Mouse (Mus musculus) kidney, embryonic 15.5 days (tissue): ENCODE measurements at regions not wholly inside any gene's neighbourhood (a gene's known extent, or its start where the extent isn't known, plus 50 kb on each side); places are given as distances from the start of the nearest gene placed in this dataset.

Experiments
- ATAC-seq: fragments of 200-750 bp; cut with Nextera tagmentation; replicated peaks from 2 replicates; pipeline ENCODE4 v1.8.0; 2017; ENCODE audit warnings: moderate TSS enrichment; ENCODE audit not compliant: low FRiP score
- H3K27ac ChIP-seq: fragments of 300-500 bp; sonication (generic); 2 replicates; pipeline ENCODE4 v1.5.1; 2015; ENCODE audit warnings: mild to moderate bottlenecking, inconsistent platforms
- H3K27me3 ChIP-seq: fragments of 300-500 bp; sonication (generic); 2 replicates; pipeline ENCODE4 v1.6.1; 2015; ENCODE audit warnings: inconsistent platforms
- H3K36me3 ChIP-seq: fragments of 300-500 bp; sonication (generic); 2 replicates; pipeline ENCODE4 v1.6.1; 2015; ENCODE audit warnings: inconsistent platforms
- H3K4me1 ChIP-seq: fragments of 300-500 bp; sonication (generic); 2 replicates; pipeline ENCODE4 v1.6.1; 2015; ENCODE audit warnings: inconsistent platforms
- H3K4me2 ChIP-seq: fragments of 300-500 bp; sonication (generic); 2 replicates; pipeline ENCODE4 v1.6.1; 2015; ENCODE audit warnings: moderate library complexity, mild to moderate bottlenecking, inconsistent platforms
- H3K4me3 ChIP-seq: fragments of 300-500 bp; sonication (generic); replicated peaks from 2 replicates; pipeline ENCODE4 v1.5.1; 2015; ENCODE audit warnings: mild to moderate bottlenecking, inconsistent platforms
- H3K9ac ChIP-seq: fragments of 300-500 bp; sonication (generic); 2 replicates; pipeline ENCODE4 v1.6.1; 2015; ENCODE audit warnings: mild to moderate bottlenecking, inconsistent platforms
- H3K9me3 ChIP-seq: fragments of 300-500 bp; sonication (generic); replicated peaks from 2 replicates; pipeline ENCODE4 v1.6.1; 2016; ENCODE audit warnings: inconsistent platforms
- WGBS: fragments of 180-500 bp; shearing (Covaris S2); methylation state at CpG from one replicate; pipeline ENCODE4 v1.1.7; 2015; ENCODE audit warnings: mixed read lengths; 5-methylcytosine and 5-hydroxymethylcytosine counted together

DNA sequence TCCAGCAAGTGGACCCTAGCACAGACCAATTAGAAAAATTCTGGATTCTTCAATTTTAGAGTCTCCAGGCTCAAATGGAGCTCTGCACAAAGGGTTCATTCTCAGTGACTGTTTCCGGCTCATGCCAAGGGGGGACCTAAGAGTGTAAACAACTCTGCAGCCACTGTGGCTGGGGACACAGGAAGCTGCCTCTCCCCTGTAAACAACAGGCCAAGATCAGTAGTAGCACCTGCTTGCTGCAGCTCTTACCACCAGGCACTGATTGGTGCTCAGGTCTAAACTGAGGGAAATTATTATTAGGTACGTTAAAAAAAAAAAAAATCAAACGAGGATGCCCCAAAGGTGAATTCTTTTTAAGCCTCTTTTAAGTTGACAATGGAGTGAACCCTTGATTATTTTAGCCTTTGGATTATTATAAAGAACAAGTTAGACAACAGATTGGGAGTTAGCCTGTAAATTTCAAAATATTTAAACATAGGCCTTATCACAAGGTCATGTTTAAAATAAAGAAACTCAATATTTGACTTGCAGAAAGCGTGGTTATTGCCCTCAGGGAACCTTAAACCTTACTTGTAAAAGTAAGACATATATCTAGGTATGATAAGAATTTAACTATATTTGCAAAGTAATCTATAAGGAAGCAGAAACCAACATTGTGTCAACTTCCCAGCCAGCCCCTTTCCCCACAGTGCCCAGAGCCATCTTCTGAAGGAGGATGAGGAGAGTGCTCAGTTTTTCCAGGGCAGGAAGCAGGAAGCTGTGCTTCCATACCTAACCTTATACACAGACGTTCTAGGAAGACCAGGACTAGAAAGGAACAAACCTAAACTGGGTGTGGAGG, 104.2 kb upstream of the Fut8 start:
- no peak overlapping the region for H3K4me2 ChIP-seq
- 72% methylated on average over 5 of the region's 5 CpGs for WGBS
- H3K9ac ChIP-seq: no peak overlapping the region
- H3K4me3 ChIP-seq: no peak overlapping the region
- no peak overlapping the region for H3K27ac ChIP-seq
- no peaks in the 10 kb centered on the region for H3K27me3 ChIP-seq
- H3K4me1 ChIP-seq: peaks cover 4% of the 10 kb centered on the region; the same call in 1 of the 2 replicates
- H3K9me3 ChIP-seq: no peaks in the 10 kb centered on the region
- H3K36me3 ChIP-seq: no peaks in the 10 kb centered on the region
- no peak for ATAC-seq

DNA sequence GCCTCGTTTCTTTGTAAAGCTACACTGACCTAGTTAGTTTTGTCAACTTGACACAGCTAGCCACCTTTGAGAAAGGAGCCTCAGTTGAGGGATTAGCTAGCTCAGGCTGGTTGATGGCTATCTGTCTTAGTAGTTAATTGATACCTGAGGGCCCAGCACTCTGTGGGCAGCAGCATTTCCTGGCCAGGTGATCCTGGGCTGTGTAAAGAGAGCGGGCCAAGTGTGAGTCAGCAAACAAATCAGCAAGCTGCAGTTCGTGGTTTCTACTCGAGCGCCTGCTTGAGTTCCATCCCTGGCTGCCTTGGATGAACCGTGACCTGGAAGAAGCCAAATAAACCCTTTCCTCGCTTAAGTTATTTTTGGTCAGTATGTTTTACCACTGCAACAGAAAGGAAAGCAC, 106.6 kb upstream of the Fut8 start:
- WGBS: 53% methylated on average over 7 of the region's 7 CpGs
- H3K4me2 ChIP-seq: no peak overlapping the region
- H3K9me3 ChIP-seq: no peaks in the 10 kb centered on the region
- H3K27me3 ChIP-seq: no peaks in the 10 kb centered on the region
- ATAC-seq: no peak
- H3K27ac ChIP-seq: no peak overlapping the region
- H3K4me3 ChIP-seq: no peak overlapping the region
- peaks cover 4% of the 10 kb centered on the region; the same call in 1 of the 2 replicates for H3K4me1 ChIP-seq
- no peak overlapping the region for H3K9ac ChIP-seq
- no peaks in the 10 kb centered on the region for H3K36me3 ChIP-seq

DNA sequence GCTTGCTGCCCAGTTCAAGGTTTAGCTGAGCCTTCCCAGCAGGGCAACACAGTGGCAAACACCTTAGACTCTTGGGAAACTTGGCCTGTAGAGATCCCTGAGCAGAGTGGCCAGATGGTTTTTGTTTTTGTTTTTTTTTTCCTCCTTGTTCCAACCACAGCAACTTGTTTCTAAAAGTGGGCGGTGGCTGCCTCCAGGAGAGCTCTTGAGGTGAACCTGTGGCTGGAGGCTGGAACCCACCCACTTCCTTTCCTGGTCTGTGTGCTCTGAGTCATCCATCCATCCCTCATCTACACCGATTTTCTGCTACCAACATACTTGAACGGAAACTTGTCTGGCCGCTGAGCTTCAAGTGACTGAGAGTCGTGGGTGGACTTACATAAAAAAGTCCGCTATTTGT, 107.4 kb upstream of the Fut8 start:
- Histone ChIP-seq H3K27me3 (no peaks in the 10 kb centered on the region), H3K4me2 (no peak overlapping the region), H3K9ac (no peak overlapping the region), H3K36me3 (no peaks in the 10 kb centered on the region), H3K4me1 (peaks cover 4% of the 10 kb centered on the region; the same call in 1 of the 2 replicates), H3K27ac (no peak overlapping the region), H3K4me3 (no peak overlapping the region), H3K9me3 (no peaks in the 10 kb centered on the region)
- WGBS: 69% methylated on average over 6 of the region's 6 CpGs
- ATAC-seq: no peak

DNA sequence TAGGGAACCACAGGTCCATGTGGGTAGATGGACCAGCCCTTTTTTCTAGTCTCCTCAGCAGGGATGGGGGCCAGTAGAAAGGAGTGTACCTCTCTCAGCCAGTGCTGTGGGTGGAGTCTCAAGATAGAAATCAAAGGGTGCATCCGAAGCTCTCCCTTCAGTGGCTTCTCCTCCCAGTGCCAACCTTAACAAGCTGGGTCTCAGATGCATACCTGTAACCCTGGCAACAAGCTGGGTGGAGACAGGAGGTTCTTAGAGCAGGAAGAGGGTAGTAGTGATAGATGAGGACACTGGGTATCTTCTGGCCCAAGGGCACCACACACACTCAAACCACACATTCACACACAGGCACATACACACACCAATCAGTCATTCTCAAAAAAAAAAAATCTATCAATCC, 113.7 kb upstream of the Fut8 start:
- Histone ChIP-seq H3K27ac (no peak overlapping the region), H3K4me3 (no peak overlapping the region), H3K9me3 (no peaks in the 10 kb centered on the region), H3K27me3 (no peaks in the 10 kb centered on the region), H3K4me2 (no peak overlapping the region), H3K9ac (no peak overlapping the region), H3K4me1 (no peaks in the 10 kb centered on the region), H3K36me3 (no peaks in the 10 kb centered on the region)
- WGBS: 50% methylated on average over 1 of the region's 1 CpGs
- no peak for ATAC-seq

DNA sequence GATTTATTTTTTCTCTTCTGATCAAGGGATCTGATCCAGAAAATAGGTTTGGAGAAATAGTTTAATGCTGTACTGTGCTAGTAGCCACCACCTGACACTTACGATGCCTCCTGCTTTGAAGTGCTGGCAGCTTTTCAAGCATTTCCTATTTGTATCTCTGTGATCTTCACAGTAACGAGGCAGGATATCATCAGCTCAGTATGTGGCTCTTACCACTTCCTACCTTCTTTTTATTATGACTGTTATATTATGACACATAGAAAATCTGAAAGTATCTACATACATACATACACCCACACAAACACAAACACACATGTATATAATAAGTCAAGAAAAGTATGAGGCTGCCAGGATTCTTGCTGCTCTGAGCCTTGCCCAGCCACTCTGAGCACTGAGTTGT, 124.4 kb upstream of the Fut8 start:
- no peak overlapping the region for H3K9ac ChIP-seq
- H3K4me3 ChIP-seq: no peak overlapping the region
- no peak for ATAC-seq
- no peak overlapping the region for H3K4me2 ChIP-seq
- H3K36me3 ChIP-seq: no peaks in the 10 kb centered on the region
- WGBS: 68% methylated on average over 2 of the region's 2 CpGs
- H3K9me3 ChIP-seq: no peaks in the 10 kb centered on the region
- no peaks in the 10 kb centered on the region for H3K4me1 ChIP-seq
- H3K27me3 ChIP-seq: no peaks in the 10 kb centered on the region
- H3K27ac ChIP-seq: no peak overlapping the region

DNA sequence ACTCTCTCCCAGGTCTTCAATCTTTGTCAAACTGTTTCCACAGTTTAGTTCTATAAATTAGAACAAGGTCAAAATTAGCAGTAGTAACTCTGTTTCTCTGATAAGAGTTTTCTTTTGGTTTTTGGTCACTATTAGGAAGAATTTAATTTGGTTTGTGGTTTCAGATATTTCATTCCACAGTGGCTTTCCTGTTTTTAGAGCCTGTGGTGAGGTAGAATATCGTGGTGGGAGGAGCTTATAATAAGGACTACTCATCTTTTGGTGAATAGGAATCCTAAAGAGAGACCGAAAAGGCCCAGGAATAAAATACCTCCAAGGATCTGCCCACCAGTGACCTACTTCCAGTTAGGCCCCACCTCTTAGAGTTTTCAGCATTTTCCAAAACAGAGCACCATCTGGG, 125.8 kb upstream of the Fut8 start:
- no peaks in the 10 kb centered on the region for H3K27me3 ChIP-seq
- H3K9ac ChIP-seq: no peak overlapping the region
- no peak overlapping the region for H3K4me2 ChIP-seq
- no peaks in the 10 kb centered on the region for H3K9me3 ChIP-seq
- H3K4me1 ChIP-seq: no peaks in the 10 kb centered on the region
- no peaks in the 10 kb centered on the region for H3K36me3 ChIP-seq
- no peak for ATAC-seq
- WGBS: 83% methylated on average over 2 of the region's 2 CpGs
- H3K27ac ChIP-seq: no peak overlapping the region
- no peak overlapping the region for H3K4me3 ChIP-seq

DNA sequence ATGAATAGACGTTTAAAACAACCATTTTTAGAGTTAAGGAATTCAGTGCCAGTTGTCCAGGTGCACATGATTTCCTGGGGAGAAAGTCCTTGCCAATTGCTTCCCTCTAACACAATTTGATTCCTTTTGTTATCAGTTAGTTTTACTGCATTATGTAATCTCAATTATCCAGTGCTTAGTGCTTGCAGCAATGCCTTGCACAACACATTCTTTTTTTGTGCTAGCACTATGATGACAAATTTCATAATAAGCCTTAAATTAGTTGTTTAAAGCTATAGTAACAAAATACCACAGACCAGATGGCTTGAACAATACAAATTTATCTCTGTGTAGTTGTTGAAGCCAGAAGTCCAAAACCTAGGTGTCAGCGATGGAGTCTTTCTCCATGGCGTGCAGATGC, 130.7 kb upstream of the Fut8 start:
- Histone ChIP-seq H3K4me2 (no peak overlapping the region), H3K4me1 (no peaks in the 10 kb centered on the region), H3K27ac (no peak overlapping the region), H3K4me3 (no peak overlapping the region), H3K9me3 (no peaks in the 10 kb centered on the region), H3K27me3 (no peaks in the 10 kb centered on the region), H3K36me3 (no peaks in the 10 kb centered on the region), H3K9ac (no peak overlapping the region)
- no peak for ATAC-seq
- 86% methylated on average over 3 of the region's 3 CpGs for WGBS

DNA sequence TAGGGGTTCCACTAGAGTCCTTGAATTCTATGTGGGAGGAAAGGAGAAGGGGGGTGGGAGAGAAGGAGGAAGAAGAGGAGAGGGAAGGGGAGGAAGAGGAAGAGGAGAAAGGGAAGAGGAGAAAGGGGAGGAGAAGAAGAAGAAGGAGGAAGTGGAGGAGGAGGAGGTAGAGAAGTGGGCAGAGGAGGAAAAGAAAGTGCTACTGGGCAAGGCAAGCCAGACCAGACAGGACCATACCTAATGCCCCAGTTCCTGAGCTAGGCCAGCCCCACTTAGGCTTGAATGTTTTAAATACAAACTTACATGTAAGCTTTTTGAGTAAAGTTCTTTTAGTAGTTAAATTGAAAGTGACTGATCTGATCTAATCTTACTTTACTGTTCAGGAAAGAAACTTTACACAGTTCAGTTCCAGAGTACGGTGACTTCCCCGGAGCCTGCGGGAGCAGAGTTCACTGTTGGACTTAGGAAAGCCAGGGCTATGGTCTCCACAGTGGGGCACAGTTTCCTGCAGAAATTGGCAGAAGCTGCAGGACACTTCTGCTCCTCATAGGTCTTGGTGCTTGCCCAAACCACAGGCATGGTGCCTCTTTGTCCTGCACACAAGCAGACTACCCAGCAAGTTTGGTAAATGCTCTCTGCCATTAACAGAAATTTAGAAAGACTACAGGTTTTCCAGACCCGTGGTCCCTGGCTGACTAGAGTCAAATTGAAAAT, 131.9 kb upstream of the Fut8 start:
- H3K9ac ChIP-seq: no peak overlapping the region
- ATAC-seq: no peak
- no peak overlapping the region for H3K4me3 ChIP-seq
- no peaks in the 10 kb centered on the region for H3K9me3 ChIP-seq
- H3K4me1 ChIP-seq: no peaks in the 10 kb centered on the region
- no peaks in the 10 kb centered on the region for H3K27me3 ChIP-seq
- WGBS: 80% methylated on average over 4 of the region's 4 CpGs
- no peak overlapping the region for H3K27ac ChIP-seq
- no peak overlapping the region for H3K4me2 ChIP-seq
- H3K36me3 ChIP-seq: no peaks in the 10 kb centered on the region

DNA sequence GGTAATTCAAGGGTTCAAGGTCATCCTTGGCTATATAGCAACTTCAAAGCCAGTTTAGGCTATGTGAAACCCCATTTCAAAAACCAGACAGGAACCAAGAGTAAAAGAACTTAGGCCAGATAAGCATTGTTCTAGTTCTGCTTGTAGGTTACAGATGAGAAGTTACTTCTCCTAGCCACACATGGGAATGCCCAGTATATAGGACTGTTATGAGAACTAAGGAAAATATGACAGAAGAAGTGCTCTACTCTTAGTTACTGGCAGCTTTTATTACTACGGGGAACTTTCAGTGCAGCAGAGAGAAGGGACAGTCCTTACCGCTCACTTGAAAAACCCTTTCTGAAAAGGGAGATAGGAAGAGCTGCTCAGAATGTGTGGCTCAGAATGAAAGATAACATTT, 137.4 kb upstream of the Fut8 start:
- no peak overlapping the region for H3K9ac ChIP-seq
- WGBS: 85% methylated on average over 2 of the region's 2 CpGs

DNA sequence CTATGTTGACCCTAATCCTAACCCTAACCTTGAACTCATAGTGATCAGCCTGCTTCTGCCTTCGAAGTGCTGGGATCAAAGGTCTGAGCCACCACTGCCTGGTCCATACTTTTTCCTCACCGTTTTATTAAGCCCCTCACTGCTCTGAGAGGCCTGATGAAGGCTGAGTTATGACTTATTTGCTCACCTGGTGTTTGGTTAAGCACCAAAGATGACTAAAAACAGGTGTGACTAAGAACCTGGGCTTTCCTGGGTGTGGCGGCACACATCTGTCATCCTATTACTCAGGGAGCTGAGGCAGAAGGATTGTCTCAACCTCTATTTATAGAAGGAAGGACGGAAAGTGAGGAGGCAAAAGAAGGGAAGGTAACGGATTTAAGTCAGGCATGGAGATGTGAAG, 137.5 kb upstream of the Max start:
- no peaks in the 10 kb centered on the region for H3K27me3 ChIP-seq
- no peak overlapping the region for H3K4me2 ChIP-seq
- no peaks in the 10 kb centered on the region; the same call in 1 of the 2 replicates for H3K4me1 ChIP-seq
- H3K36me3 ChIP-seq: no peaks in the 10 kb centered on the region
- H3K27ac ChIP-seq: no peak overlapping the region
- H3K4me3 ChIP-seq: no peak overlapping the region
- ATAC-seq: no peak
- H3K9ac ChIP-seq: no peak overlapping the region
- no peaks in the 10 kb centered on the region for H3K9me3 ChIP-seq
- 82% methylated on average over 5 of the region's 5 CpGs for WGBS

More for the DNA sequence above, 137.4 kb upstream of the Fut8 start:
- H3K27ac ChIP-seq: no peak overlapping the region
- no peaks in the 10 kb centered on the region for H3K4me1 ChIP-seq
- H3K4me2 ChIP-seq: no peak overlapping the region
- ATAC-seq: no peak
- H3K4me3 ChIP-seq: no peak overlapping the region
- H3K36me3 ChIP-seq: no peaks in the 10 kb centered on the region
- no peaks in the 10 kb centered on the region for H3K27me3 ChIP-seq
- H3K9me3 ChIP-seq: no peaks in the 10 kb centered on the region

DNA sequence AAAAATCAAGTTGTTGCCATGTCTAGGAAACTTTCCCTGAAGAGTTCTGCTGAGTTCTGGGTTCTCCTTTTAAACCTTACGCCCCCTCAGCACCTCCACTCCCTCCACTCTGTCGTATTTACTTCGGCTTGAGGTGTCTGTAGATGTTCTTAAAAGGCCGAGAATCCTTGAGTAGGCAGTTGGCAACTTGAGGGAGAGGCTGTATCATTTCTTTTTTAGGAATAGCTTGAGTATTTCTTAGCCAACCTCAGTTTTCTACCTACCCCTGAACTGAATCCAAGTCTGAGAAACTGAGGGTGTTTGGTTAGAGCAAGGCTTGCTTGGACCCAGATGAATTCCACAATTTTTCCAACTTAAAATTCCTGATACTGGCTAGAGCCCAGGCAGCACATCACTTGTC, 136.8 kb upstream of the Max start:
- Histone ChIP-seq H3K9me3 (no peaks in the 10 kb centered on the region), H3K27me3 (no peaks in the 10 kb centered on the region), H3K4me1 (no peaks in the 10 kb centered on the region; the same call in 1 of the 2 replicates), H3K4me3 (no peak overlapping the region), H3K4me2 (no peak overlapping the region), H3K9ac (no peak overlapping the region), H3K36me3 (no peaks in the 10 kb centered on the region), H3K27ac (no peak overlapping the region)
- ATAC-seq: no peak
- WGBS: 84% methylated on average over 4 of the region's 4 CpGs

DNA sequence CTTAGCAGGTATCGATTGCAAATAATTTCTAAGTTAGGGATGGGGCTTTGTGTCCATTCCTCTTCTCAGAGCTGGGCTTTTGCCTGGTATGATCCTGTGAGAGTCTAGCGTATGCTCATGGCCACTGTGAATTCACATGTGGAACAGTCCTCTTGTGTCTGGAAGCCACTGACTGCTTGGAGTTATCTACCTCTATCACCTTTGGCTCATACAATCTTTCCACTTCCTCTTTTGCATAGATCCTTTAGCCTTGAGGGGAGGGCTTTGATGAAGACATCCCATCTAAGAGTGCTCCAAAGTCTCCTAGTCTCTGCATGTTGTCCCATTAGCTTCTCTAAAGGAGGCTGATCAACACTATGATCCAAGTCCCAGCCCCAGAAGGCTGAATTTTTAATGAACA, 135.8 kb upstream of the Max start:
- Histone ChIP-seq H3K36me3 (no peaks in the 10 kb centered on the region), H3K9me3 (no peaks in the 10 kb centered on the region), H3K4me1 (peaks cover 5% of the 10 kb centered on the region), H3K27me3 (no peaks in the 10 kb centered on the region), H3K9ac (no peak overlapping the region), H3K27ac (no peak overlapping the region), H3K4me2 (no peak overlapping the region), H3K4me3 (no peak overlapping the region)
- WGBS: 92% methylated on average over 2 of the region's 2 CpGs
- ATAC-seq: no peak
